Comparison of ENCODE assay signal across 27 mouse cellular contexts in genomic region chr2:20654598-20655340, GRCm38 (mm10).
DNase-seq lines count a peak whose midpoint lies in the region; ATAC-seq and TF ChIP-seq lines count a peak whose summit lies in the region.
"Had no signal": no experiment of that assay in that cellular context is flagged by ENCODE, and none has a peak within 500 bp of the region (broad histone marks: within the 10 kb centered on the region; RNA-seq: fewer than 3 reads in every experiment).

No protein-coding gene starts in this region.

- intact Hi-C loops in left cerebral cortex, postnatal 25 days (cut with DNase I) = no loop called here

- no peak overlapping the region for H3K9ac ChIP-seq in hindbrain, embryonic 11.5 days (ENCODE audit: low read depth, low read length)
- no peak overlapping the region for H3K9ac ChIP-seq in midbrain, embryonic 11.5 days (ENCODE audit: low read length)
- no peak overlapping the region for H3K9ac ChIP-seq in midbrain, postnatal 0 days (replicated peaks; ENCODE audit: low read length, poor library complexity, severe bottlenecking)
- H3K9ac ChIP-seq: forebrain, embryonic 15.5 days; intestine, embryonic 15.5 days; liver, embryonic 15.5 days; lung, embryonic 15.5 days; neural tube, embryonic 13.5 days had no signal

- WGBS in hindbrain, embryonic 10.5 days = 23% methylated on average over 9 of the region's 9 CpGs
- WGBS in hindbrain, embryonic 11.5 days = 25% methylated on average over 9 of the region's 9 CpGs
- WGBS in midbrain, embryonic 11.5 days = 32% methylated on average over 9 of the region's 9 CpGs
- WGBS in midbrain, postnatal 0 days = 36% methylated on average over 9 of the region's 9 CpGs

- no peak for TF ChIP-seq CTCF in midbrain, postnatal 0 days (IDR thresholded peaks at IDR 0.05)

- no peaks in the 10 kb centered on the region for H3K36me3 ChIP-seq in hindbrain, embryonic 10.5 days
- no peaks in the 10 kb centered on the region for H3K36me3 ChIP-seq in hindbrain, embryonic 11.5 days (ENCODE audit: control insufficient read depth, insufficient read depth, low read length)
- H3K36me3 ChIP-seq in midbrain, embryonic 11.5 days (ENCODE audit: control insufficient read depth, insufficient read depth, low read length) = no peaks in the 10 kb centered on the region
- no peaks in the 10 kb centered on the region for H3K36me3 ChIP-seq in midbrain, postnatal 0 days (ENCODE audit: insufficient read depth, low read length)
- H3K36me3 ChIP-seq: forebrain, embryonic 15.5 days; heart, embryonic 10.5 days; intestine, embryonic 15.5 days; liver, embryonic 15.5 days; lung, embryonic 15.5 days; neural tube, embryonic 13.5 days had no signal

- DNase-seq in hindbrain, embryonic 10.5 days (ENCODE audit: low spot score) = peak; percentile 18
- DNase-seq in hindbrain, embryonic 11.5 days (ENCODE audit: low spot score) = no peak
- DNase-seq in midbrain, embryonic 11.5 days (ENCODE audit: low spot score, missing footprints) = peak; percentile 54
- DNase-seq in midbrain, postnatal 0 days (ENCODE audit: low spot score) = no peak
- peak; percentile 15 for DNase-seq in embryo, embryonic 11 days
- DNase-seq in cerebellum, postnatal 4 days (ENCODE audit: low spot score in 2 of 2) = no peak
- DNase-seq in left cerebral cortex, postnatal 25 days (ENCODE audit: low spot score in 2 of 2) = no peak
- DNase-seq in neural tube, embryonic 10.5 days (ENCODE audit: extremely low spot score, low spot score) = no peak
- DNase-seq: adrenal gland, postnatal 36 days; cerebellum, adult 9-11 months; heart, postnatal 4 days; kidney, postnatal 14 days; liver; lung, postnatal 36 days; midbrain, embryonic 14.5 days; retina, postnatal 1 day; right cerebral cortex, postnatal 25 days; thymus, postnatal 25 days had no signal

- no peak overlapping the region for H3K4me2 ChIP-seq in hindbrain, embryonic 11.5 days (replicated peaks; ENCODE audit: low read depth, low read length)
- H3K4me2 ChIP-seq in midbrain, embryonic 11.5 days = no peak overlapping the region
- no peak overlapping the region for H3K4me2 ChIP-seq in midbrain, postnatal 0 days (ENCODE audit: low read depth, low read length, poor library complexity, severe bottlenecking)
- H3K4me2 ChIP-seq: forebrain, embryonic 15.5 days; intestine, embryonic 15.5 days; liver, embryonic 15.5 days; lung, embryonic 15.5 days; neural tube, embryonic 13.5 days had no signal

- no peaks in the 10 kb centered on the region for H3K27me3 ChIP-seq in hindbrain, embryonic 10.5 days (ENCODE audit: insufficient read depth, poor library complexity, severe bottlenecking)
- no peaks in the 10 kb centered on the region for H3K27me3 ChIP-seq in hindbrain, embryonic 11.5 days (ENCODE audit: control insufficient read depth, insufficient read depth, low read length)
- H3K27me3 ChIP-seq in midbrain, embryonic 11.5 days (ENCODE audit: control insufficient read depth, insufficient read depth, low read length) = no peaks in the 10 kb centered on the region
- H3K27me3 ChIP-seq in midbrain, postnatal 0 days (ENCODE audit: insufficient read depth, low read length) = no peaks in the 10 kb centered on the region
- H3K27me3 ChIP-seq: forebrain, embryonic 15.5 days; intestine, embryonic 15.5 days; liver, embryonic 15.5 days; lung, embryonic 15.5 days; megakaryocyte, embryonic 14.5 days; neural tube, embryonic 13.5 days had no signal

- H3K9me3 ChIP-seq in hindbrain, embryonic 10.5 days = no peaks in the 10 kb centered on the region
- H3K9me3 ChIP-seq in hindbrain, embryonic 11.5 days (ENCODE audit: control insufficient read depth, low read length) = no peaks in the 10 kb centered on the region
- H3K9me3 ChIP-seq in midbrain, embryonic 11.5 days (ENCODE audit: control insufficient read depth, low read length) = no peaks in the 10 kb centered on the region
- no peaks in the 10 kb centered on the region for H3K9me3 ChIP-seq in midbrain, postnatal 0 days (ENCODE audit: low read length)
- H3K9me3 ChIP-seq: forebrain, embryonic 15.5 days; heart, embryonic 10.5 days; intestine, embryonic 15.5 days; liver, embryonic 15.5 days; lung, embryonic 15.5 days; megakaryocyte, embryonic 14.5 days; neural tube, embryonic 13.5 days had no signal

- no peak overlapping the region for H3K4me3 ChIP-seq in hindbrain, embryonic 10.5 days
- H3K4me3 ChIP-seq in hindbrain, embryonic 11.5 days (ENCODE audit: low read depth, low read length) = no peak overlapping the region
- H3K4me3 ChIP-seq in midbrain, embryonic 11.5 days (ENCODE audit: low read depth, low read length) = no peak overlapping the region
- H3K4me3 ChIP-seq in midbrain, postnatal 0 days (ENCODE audit: low read depth, low read length) = no peak overlapping the region
- H3K4me3 ChIP-seq: forebrain, embryonic 15.5 days; heart, embryonic 10.5 days; intestine, embryonic 15.5 days; layer of hippocampus, adult 2 months; liver, embryonic 15.5 days; lung, embryonic 15.5 days; megakaryocyte, embryonic 14.5 days; neural tube, embryonic 13.5 days had no signal

- no peak for ATAC-seq in hindbrain, embryonic 11.5 days (ENCODE audit: low FRiP score)
- no peak for ATAC-seq in midbrain, embryonic 11.5 days (ENCODE audit: low FRiP score)
- ATAC-seq in midbrain, postnatal 0 days (ENCODE audit: low FRiP score) = no peak
- ATAC-seq: forebrain, embryonic 15.5 days; hindbrain, embryonic 16.5 days; intestine, embryonic 15.5 days had no signal

- peaks cover 11% of the 10 kb centered on the region for H3K4me1 ChIP-seq in hindbrain, embryonic 10.5 days (replicated peaks)
- no peaks in the 10 kb centered on the region for H3K4me1 ChIP-seq in hindbrain, embryonic 11.5 days (replicated peaks; ENCODE audit: control insufficient read depth, insufficient read depth, low read length)
- H3K4me1 ChIP-seq in midbrain, embryonic 11.5 days (ENCODE audit: control insufficient read depth, insufficient read depth, low read length) = no peaks in the 10 kb centered on the region
- H3K4me1 ChIP-seq in midbrain, postnatal 0 days (ENCODE audit: insufficient read depth, low read length) = no peaks in the 10 kb centered on the region
- H3K4me1 ChIP-seq: liver, embryonic 15.5 days; megakaryocyte, embryonic 14.5 days had no signal

- H3K27ac ChIP-seq in hindbrain, embryonic 10.5 days = no peak overlapping the region
- no peak overlapping the region for H3K27ac ChIP-seq in hindbrain, embryonic 11.5 days (ENCODE audit: low read depth, low read length)
- no peak overlapping the region for H3K27ac ChIP-seq in midbrain, embryonic 11.5 days (ENCODE audit: low read depth, low read length)
- H3K27ac ChIP-seq in midbrain, postnatal 0 days (ENCODE audit: low read depth, low read length) = no peak overlapping the region
- H3K27ac ChIP-seq: forebrain, embryonic 15.5 days; heart, embryonic 10.5 days; intestine, embryonic 15.5 days; layer of hippocampus, adult 2 months; liver, embryonic 15.5 days; lung, embryonic 15.5 days; neural tube, embryonic 13.5 days had no signal

Comparison
In these comparisons a context has a peak if more than half of its experiments do, and no peak if none do; other contexts are left out.
1. DNase-seq: peak in hindbrain, embryonic 10.5 days (single experiment), midbrain, embryonic 11.5 days (single experiment) and embryo, embryonic 11 days (single experiment); none in hindbrain, embryonic 11.5 days (single experiment), midbrain, postnatal 0 days (single experiment), cerebellum, postnatal 4 days (0 of 2), left cerebral cortex, postnatal 25 days (0 of 2) and neural tube, embryonic 10.5 days (single experiment).